Mouse (Mus musculus): ENCODE measurements around the gene Brat1. TPM values are rescaled to one million over a fixed set of nuclear protein-coding genes. Genes with fewer than 3 reads are reported as not detected.

Brat1 gene
- polyA plus RNA-seq, 1 experiment: 28.6 TPM

- TF ChIP-seq POLR2A (IDR thresholded peaks at IDR 0.05; ENCODE audit: borderline replicate concordance, extremely low read depth, insufficient read depth, insufficient read length, poor library complexity, severe bottlenecking): no peak
- TF ChIP-seq CTCF (IDR thresholded peaks at IDR 0.05; ENCODE audit: borderline replicate concordance, extremely low read depth, insufficient read depth, insufficient read length): no peak
- DNase-seq (ENCODE audit: low read depth): peak; percentile 53
These were observed 29.7 kb upstream of the Brat1 start for GRCm38 (mm10) chr5:140675079-140675478.

- TF ChIP-seq POLR2A (IDR thresholded peaks at IDR 0.05; ENCODE audit: borderline replicate concordance, extremely low read depth, insufficient read depth, insufficient read length, poor library complexity, severe bottlenecking) (no peak), CTCF (IDR thresholded peaks at IDR 0.05; ENCODE audit: borderline replicate concordance, extremely low read depth, insufficient read depth, insufficient read length) (no peak)
- no peak for DNase-seq (ENCODE audit: low read depth)
These were observed 29.2 kb upstream of the Brat1 start for GRCm38 (mm10) chr5:140675640-140676039.

- no peak for DNase-seq (ENCODE audit: low read depth)
- no peak for TF ChIP-seq CTCF (IDR thresholded peaks at IDR 0.05; ENCODE audit: borderline replicate concordance, extremely low read depth, insufficient read depth, insufficient read length)
- no peak for TF ChIP-seq POLR2A (IDR thresholded peaks at IDR 0.05; ENCODE audit: borderline replicate concordance, extremely low read depth, insufficient read depth, insufficient read length, poor library complexity, severe bottlenecking)
These were observed 27.7 kb upstream of the Brat1 start for GRCm38 (mm10) chr5:140677137-140677536.

- no peak for TF ChIP-seq CTCF (IDR thresholded peaks at IDR 0.05; ENCODE audit: borderline replicate concordance, extremely low read depth, insufficient read depth, insufficient read length)
- TF ChIP-seq POLR2A (IDR thresholded peaks at IDR 0.05; ENCODE audit: borderline replicate concordance, extremely low read depth, insufficient read depth, insufficient read length, poor library complexity, severe bottlenecking): no peak
- no peak for DNase-seq (ENCODE audit: low read depth)
These were observed 24.8 kb upstream of the Brat1 start for GRCm38 (mm10) chr5:140680051-140680450.

DNA sequence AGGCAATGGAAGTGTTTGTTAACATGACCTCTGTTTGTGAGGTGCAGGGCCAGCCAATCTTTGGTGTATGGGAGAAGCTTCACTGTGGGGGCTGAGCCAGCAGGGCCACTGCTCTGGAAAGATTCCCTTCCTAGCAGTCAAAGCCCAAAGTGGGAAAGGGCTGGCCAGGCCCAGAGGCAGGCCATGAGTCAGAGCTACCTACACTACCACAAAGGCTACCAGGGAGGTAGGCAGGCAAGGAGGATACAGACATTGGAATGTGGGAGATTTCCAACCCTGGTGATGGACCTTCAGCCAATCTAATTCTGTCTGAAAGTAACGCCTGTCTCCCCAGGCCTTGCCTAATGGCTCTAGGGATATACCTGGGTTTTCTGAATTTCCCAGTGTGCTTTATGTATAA is 23.9 kb upstream of the Brat1 start:
- TF ChIP-seq CTCF (IDR thresholded peaks at IDR 0.05; ENCODE audit: borderline replicate concordance, extremely low read depth, insufficient read depth, insufficient read length) (no peak), POLR2A (IDR thresholded peaks at IDR 0.05; ENCODE audit: borderline replicate concordance, extremely low read depth, insufficient read depth, insufficient read length, poor library complexity, severe bottlenecking) (no peak)
- no peak for DNase-seq (ENCODE audit: low read depth)

- DNase-seq (ENCODE audit: low read depth): no peak
- TF ChIP-seq CTCF (IDR thresholded peaks at IDR 0.05; ENCODE audit: borderline replicate concordance, extremely low read depth, insufficient read depth, insufficient read length): no peak
- TF ChIP-seq POLR2A (IDR thresholded peaks at IDR 0.05; ENCODE audit: borderline replicate concordance, extremely low read depth, insufficient read depth, insufficient read length, poor library complexity, severe bottlenecking): no peak
These were observed 22.7 kb upstream of the Brat1 start for GRCm38 (mm10) chr5:140682113-140682512.

- peak; percentile 86 for TF ChIP-seq CTCF (IDR thresholded peaks at IDR 0.05; ENCODE audit: borderline replicate concordance, extremely low read depth, insufficient read depth, insufficient read length)
- no peak for TF ChIP-seq POLR2A (IDR thresholded peaks at IDR 0.05; ENCODE audit: borderline replicate concordance, extremely low read depth, insufficient read depth, insufficient read length, poor library complexity, severe bottlenecking)
- DNase-seq (ENCODE audit: low read depth): peak; percentile 81
These were observed 20.3 kb upstream of the Brat1 start for GRCm38 (mm10) chr5:140684343-140685148.

DNA sequence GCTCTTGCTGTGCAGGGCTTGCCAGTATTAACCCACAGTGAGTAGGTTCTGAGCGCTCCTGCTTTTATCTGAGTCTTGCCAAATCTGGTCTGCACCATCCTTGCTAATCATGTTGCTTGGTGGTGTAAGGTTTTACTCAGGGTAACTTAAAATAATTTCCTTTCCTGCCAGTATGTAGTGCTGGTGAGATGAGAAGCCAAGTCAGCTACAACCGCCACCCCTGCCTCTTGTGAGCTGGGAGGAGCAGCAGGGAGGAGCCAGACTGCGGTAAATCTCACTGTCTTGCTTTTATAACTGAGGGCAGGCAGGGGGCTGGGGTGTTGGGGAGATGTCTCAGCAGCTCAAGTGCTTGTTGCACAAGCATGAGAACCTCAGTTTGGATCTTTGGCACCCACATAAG is 16.4 kb upstream of the Brat1 start:
- TF ChIP-seq POLR2A (IDR thresholded peaks at IDR 0.05; ENCODE audit: borderline replicate concordance, extremely low read depth, insufficient read depth, insufficient read length, poor library complexity, severe bottlenecking): no peak

GRCm38 (mm10) chr5:140695987-140696386 is 8.8 kb upstream of the Brat1 start:
- TF ChIP-seq POLR2A (IDR thresholded peaks at IDR 0.05; ENCODE audit: borderline replicate concordance, extremely low read depth, insufficient read depth, insufficient read length, poor library complexity, severe bottlenecking): no peak
- no peak for TF ChIP-seq CTCF (IDR thresholded peaks at IDR 0.05; ENCODE audit: borderline replicate concordance, extremely low read depth, insufficient read depth, insufficient read length)
- no peak for DNase-seq (ENCODE audit: low read depth)

More for the DNA sequence above, 16.4 kb upstream of the Brat1 start:
- DNase-seq (ENCODE audit: low read depth): no peak

DNA sequence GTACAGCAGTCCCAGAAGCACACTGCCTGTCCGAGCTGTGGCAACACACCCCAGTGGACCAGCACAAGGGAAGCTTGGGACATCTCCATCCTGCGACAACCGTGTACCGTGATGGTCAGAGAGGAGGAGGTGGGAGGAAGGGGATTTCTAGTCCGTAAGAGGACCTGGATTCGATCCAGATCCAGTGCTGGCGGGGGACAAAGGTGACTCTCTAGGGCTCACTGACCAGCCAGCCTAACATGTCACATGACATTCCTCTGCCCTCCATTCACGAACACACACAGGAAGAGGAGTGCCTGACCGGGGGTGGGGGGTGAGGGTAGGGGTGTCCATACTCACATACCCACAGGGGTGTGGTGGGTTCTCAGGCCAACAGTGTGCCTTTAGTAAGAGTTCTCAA is 5.0 kb upstream of the Brat1 start:
- TF ChIP-seq POLR2A (IDR thresholded peaks at IDR 0.05; ENCODE audit: borderline replicate concordance, extremely low read depth, insufficient read depth, insufficient read length, poor library complexity, severe bottlenecking) (no peak), CTCF (IDR thresholded peaks at IDR 0.05; ENCODE audit: borderline replicate concordance, extremely low read depth, insufficient read depth, insufficient read length) (no peak)
- no peak for DNase-seq (ENCODE audit: low read depth)

DNA sequence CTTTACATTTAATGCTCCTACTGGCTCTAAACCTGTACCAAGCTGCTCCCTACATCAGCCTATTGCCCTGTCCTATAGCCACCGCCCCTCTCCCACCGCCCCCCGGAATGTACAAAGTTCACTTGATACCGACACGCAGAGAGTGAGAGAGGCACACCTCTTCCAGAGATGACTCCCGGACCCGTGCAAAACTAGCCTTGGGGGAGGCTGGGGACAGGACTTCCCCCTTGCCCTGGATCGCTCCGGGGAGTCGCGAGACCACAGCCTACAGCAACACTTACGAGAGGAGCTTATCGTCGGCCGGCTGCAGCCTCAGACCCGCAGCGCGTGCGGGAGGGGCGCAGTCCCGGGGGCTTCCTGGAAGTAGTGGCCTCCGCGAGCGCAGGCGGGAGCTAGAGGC is 3.1 kb upstream of the Brat1 start:
- TF ChIP-seq CTCF (IDR thresholded peaks at IDR 0.05; ENCODE audit: borderline replicate concordance, extremely low read depth, insufficient read depth, insufficient read length): no peak
- no peak for TF ChIP-seq POLR2A (IDR thresholded peaks at IDR 0.05; ENCODE audit: borderline replicate concordance, extremely low read depth, insufficient read depth, insufficient read length, poor library complexity, severe bottlenecking)
- no peak for DNase-seq (ENCODE audit: low read depth)

- TF ChIP-seq CTCF (IDR thresholded peaks at IDR 0.05; ENCODE audit: borderline replicate concordance, extremely low read depth, insufficient read depth, insufficient read length) (no peak), POLR2A (IDR thresholded peaks at IDR 0.05; ENCODE audit: borderline replicate concordance, extremely low read depth, insufficient read depth, insufficient read length, poor library complexity, severe bottlenecking) (peak; percentile 41; the same call in 1 of the 2 replicates)
- DNase-seq (ENCODE audit: low read depth): peak; percentile 97
These were observed 2.7 kb upstream of the Brat1 start, which contains the start of gene Iqce for GRCm38 (mm10) chr5:140702103-140702513. Gene Iqce, minus strand, starts transcription at chr5:140702378.
